Mouse (Mus musculus) urinary bladder, adult 2 months (tissue): ENCODE measurements around the gene Trmt2a. TPM values are rescaled to one million over a fixed set of nuclear protein-coding genes. Genes with fewer than 3 reads are reported as not detected.
A peak's percentile ranks its signal among the peaks of the same experiment; 100 is the strongest.
"Not testable (repeated sequence)": the region's sequence is repeated elsewhere in the genome, so short reads cannot be mapped to it uniquely, and the experiment has no call there.

Experiments used
- DNase-seq: peaks from one replicate; pipeline ENCODE4 v3.0.0; 2022; ENCODE audit warnings: low spot score
- polyA plus RNA-seq: library from polyadenylated mRNA; depleted of rRNA; stranded (reverse); fragments of >200 nt; gene quantifications from 2 replicates; pipeline ENCODE4 v1.2.3, GENCODE M21; 2012; rRNA removed

The Trmt2a gene
- polyA plus RNA-seq, 1 experiment = 55.6 TPM

GRCm38 (mm10) chr16:18289067-18289588 lies 40.6 kb downstream of the Trmt2a start, which contains the start of gene Dgcr8:
Gene Dgcr8 (minus strand): TSS chr16:18289246.
- peak; percentile 98 for DNase-seq

DNA sequence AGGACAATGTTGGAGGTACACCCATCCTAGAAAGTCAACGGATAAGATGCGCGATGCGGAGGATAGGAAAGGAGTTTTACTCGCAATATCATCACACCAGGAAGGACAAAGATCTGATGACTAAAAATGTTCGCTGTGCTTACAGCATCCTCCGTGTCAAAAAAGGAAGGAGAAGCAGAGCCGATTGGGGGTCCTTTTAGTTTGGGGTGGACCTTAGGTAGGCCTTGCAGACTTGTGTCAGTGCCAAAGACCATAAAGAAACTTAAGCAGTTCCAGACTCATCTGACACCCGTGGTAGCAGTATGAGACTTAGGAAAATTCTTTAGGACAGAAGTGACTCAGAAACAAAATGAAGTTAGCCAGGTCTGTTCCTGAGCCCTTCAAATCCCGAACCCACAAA lies 41.1 kb downstream of the Trmt2a start:
- DNase-seq = not testable (repeated sequence)

Other genes starting within 250 kb of the Trmt2a start
- gene Dgcr6, start 195.8 kb upstream of the Trmt2a start, polyA plus RNA-seq = 105 and 136 TPM in 2 replicates
- gene Prodh, start 158.5 kb upstream of the Trmt2a start, polyA plus RNA-seq = 35.2 and 40.6 TPM in 2 replicates
- gene Rtn4r, start 121.0 kb upstream of the Trmt2a start, polyA plus RNA-seq = 4.3 and 4.9 TPM in 2 replicates
- gene Ccdc188, start 30.8 kb upstream of the Trmt2a start, polyA plus RNA-seq = not detected in 2 replicates
- 27.3 and 35.1 TPM in 2 replicates for gene Zdhhc8, start 13.5 kb upstream of the Trmt2a start, polyA plus RNA-seq
- 88.4 and 90.6 TPM in 2 replicates for gene Ranbp1, start 53 bp downstream of the Trmt2a start, polyA plus RNA-seq
- not detected in 2 replicates for gene Gm49776, start 9.6 kb downstream of the Trmt2a start, polyA plus RNA-seq
- gene Dgcr8, start 40.6 kb downstream of the Trmt2a start, polyA plus RNA-seq = 24.7 and 25.8 TPM in 2 replicates
- 36.6 and 43.0 TPM in 2 replicates for gene Tango2, start 99.4 kb downstream of the Trmt2a start, polyA plus RNA-seq
- 15.6 and 17.3 TPM in 2 replicates for gene Arvcf, start 99.5 kb downstream of the Trmt2a start, polyA plus RNA-seq
- gene Txnrd2, start 177.7 kb downstream of the Trmt2a start, polyA plus RNA-seq = 16.5 and 21.5 TPM in 2 replicates
- 169 and 205 TPM in 2 replicates for gene Comt, start 178.2 kb downstream of the Trmt2a start, polyA plus RNA-seq